Mouse (Mus musculus) hindbrain, postnatal 0 days (tissue): ENCODE results near the gene Fam90a1b. TPM values are rescaled to one million over a fixed set of nuclear protein-coding genes. Genes with fewer than 3 reads are reported as not detected.

Experiments
- ATAC-seq: fragments of 200-750 bp; cut with Nextera tagmentation; 2 replicates; pipeline ENCODE4 v1.8.0; 2017; ENCODE audit warnings: mild to moderate bottlenecking, moderate TSS enrichment, moderate library complexity
- DNase-seq: peaks from one replicate; pipeline ENCODE4 v3.0.0-alpha.2; 2015; ENCODE audit warnings: low spot score
- H3K27ac ChIP-seq: fragments of 300-500 bp; sonication (generic); 2 replicates; pipeline ENCODE4 v1.5.1; 2014; ENCODE audit warnings: mild to moderate bottlenecking
- H3K27me3 ChIP-seq: fragments of 300-500 bp; sonication (generic); 2 replicates; pipeline ENCODE4 v1.6.1; 2014; ENCODE audit warnings: low read length, mixed read lengths; ENCODE audit not compliant: insufficient read depth
- H3K36me3 ChIP-seq: fragments of 300-500 bp; sonication (generic); 2 replicates; pipeline ENCODE4 v1.6.1; 2014; ENCODE audit warnings: low read length, mixed read lengths; ENCODE audit not compliant: insufficient read depth
- H3K4me1 ChIP-seq: fragments of 300-500 bp; sonication (generic); 2 replicates; pipeline ENCODE4 v1.6.1; 2014; ENCODE audit warnings: antibody characterized with exemption, low read length, mixed read lengths; ENCODE audit not compliant: insufficient read depth
- H3K4me2 ChIP-seq: fragments of 300-500 bp; sonication (generic); 2 replicates; pipeline ENCODE4 v1.6.1; 2014; ENCODE audit warnings: low read depth, mild to moderate bottlenecking, low read length, moderate library complexity, mixed read lengths
- H3K4me3 ChIP-seq: fragments of 300-500 bp; sonication (generic); 2 replicates; pipeline ENCODE4 v1.5.1; 2014; ENCODE audit warnings: low read length
- H3K9ac ChIP-seq: fragments of 300-500 bp; sonication (generic); replicated peaks from 2 replicates; pipeline ENCODE4 v1.6.1; 2014; ENCODE audit warnings: mild to moderate bottlenecking, low read length, moderate library complexity, mixed read lengths
- H3K9me3 ChIP-seq: fragments of 300-500 bp; sonication (generic); 2 replicates; pipeline ENCODE4 v1.6.1; 2016; ENCODE audit warnings: low read length, mixed read lengths
- CTCF ChIP-seq: IDR thresholded peaks from 2 replicates; pipeline ENCODE4 v1.5.1; 2016; ENCODE audit warnings: antibody characterized with exemption, control low read depth, low read depth
- WGBS: fragments of 180-500 bp; shearing (Covaris S2); extraction: QIAGEN DNeasy Blood & Tissue Kit; methylation state at CpG from one replicate; pipeline ENCODE4 v1.1.7; 2014; 5-methylcytosine and 5-hydroxymethylcytosine counted together
- microRNA-seq, 2 experiments: library from miRNA; unstranded; fragments of <30 nt; microRNA quantifications; one replicate each; pipeline ENCODE4; 2016
- polyA plus RNA-seq: library from polyadenylated mRNA; unstranded; fragments of >200 nt; fragmentation: Nextera tagmentation; extraction: Ambion mirVana; gene quantifications from 2 replicates; pipeline ENCODE4 v1.2.1, GENCODE M21; 2015
- total RNA-seq: library from RNA; depleted of rRNA; stranded (reverse); fragments of >200 nt; gene quantifications from 2 replicates; pipeline ENCODE4 v1.2.3, GENCODE M21; 2014; rRNA removed

The Fam90a1b gene
- total and polyA plus RNA-seq, 2 experiments from 2014 or later: 0.26 to 0.37 TPM

DNA sequence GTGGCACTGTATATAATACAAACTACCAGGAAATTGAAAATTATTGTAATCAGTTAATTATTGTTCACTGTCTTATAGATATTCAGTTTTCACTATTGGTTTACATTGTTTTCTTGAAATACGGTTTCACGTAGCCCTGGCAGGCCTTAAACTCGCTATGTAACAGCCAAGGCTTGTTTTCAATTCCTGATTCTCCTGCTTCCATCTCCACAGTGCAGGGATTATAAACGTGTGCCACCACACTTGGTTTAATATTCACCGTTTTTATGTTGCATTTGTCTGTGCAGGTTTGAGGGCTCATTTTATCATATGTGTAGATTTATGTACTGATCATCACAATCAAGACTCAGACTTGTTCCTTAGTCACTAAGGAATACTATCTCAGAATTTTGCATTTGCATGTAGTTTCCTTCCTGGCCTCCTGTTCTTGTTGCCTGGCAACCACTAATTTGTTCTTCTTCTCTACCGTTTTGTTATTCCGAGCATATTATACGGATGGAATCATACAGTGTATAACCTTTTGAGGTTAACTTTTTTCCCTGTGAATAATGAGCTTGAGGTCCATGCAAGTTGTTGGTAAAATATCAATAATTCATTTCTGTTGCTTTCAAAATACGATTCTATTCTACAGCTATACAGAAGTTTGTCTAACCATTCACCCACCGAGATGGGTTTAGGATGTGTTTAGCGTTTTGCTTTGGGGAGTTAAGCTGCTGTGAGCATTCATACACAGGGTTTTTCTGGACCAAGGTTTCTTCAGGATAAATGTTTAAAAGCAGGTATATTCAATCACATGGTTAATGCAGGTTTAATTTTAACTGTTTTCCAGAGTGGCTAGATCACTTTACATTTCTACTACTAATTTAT is 45.3 kb downstream of the Fam90a1b start:
- Histone ChIP-seq H3K4me1 (no peaks in the 10 kb centered on the region), H3K36me3 (no peaks in the 10 kb centered on the region), H3K4me2 (no peak overlapping the region), H3K4me3 (no peak overlapping the region), H3K27ac (no peak overlapping the region), H3K9me3 (no peaks in the 10 kb centered on the region), H3K9ac (no peak overlapping the region), H3K27me3 (peaks cover under 1% of the 10 kb centered on the region; the same call in 1 of the 2 replicates)
- peak; percentile 53; the same call in 1 of the 2 replicates for ATAC-seq
- 51% methylated on average over 11 of the region's 11 CpGs for WGBS
- DNase-seq: peak; percentile 40
- no peak for TF ChIP-seq CTCF

Small RNA genes within 50 kb of the gene (microRNA-seq; reads per million reads assigned to microRNA genes)
- gene Gm44477: 0 reads per million in 2 experiments

Other genes with a start within 250 kb of the Fam90a1b start
- gene Zfx, start 243.1 kb downstream of the Fam90a1b start, total RNA-seq: 24.2 and 27.9 TPM in 2 replicates
- 19.0 and 20.2 TPM in 2 replicates for gene Zfx, start 243.1 kb downstream of the Fam90a1b start, polyA plus RNA-seq
- 179 and 196 TPM in 2 replicates for gene Eif2s3x, start 153.9 kb downstream of the Fam90a1b start, total RNA-seq
- gene Eif2s3x, start 153.9 kb downstream of the Fam90a1b start, polyA plus RNA-seq: 55.5 and 88.1 TPM in 2 replicates
- 21.7 and 26.5 TPM in 2 replicates for gene Klhl15, start 132.2 kb downstream of the Fam90a1b start, total RNA-seq
- 8.6 and 8.7 TPM in 2 replicates for gene Klhl15, start 132.2 kb downstream of the Fam90a1b start, polyA plus RNA-seq
- gene Apoo, start 340 bp upstream of the Fam90a1b start, total RNA-seq: 58.0 and 59.9 TPM in 2 replicates
- 175 and 176 TPM in 2 replicates for gene Apoo, start 340 bp upstream of the Fam90a1b start, polyA plus RNA-seq
- gene Maged1, start 175.4 kb upstream of the Fam90a1b start, total RNA-seq: 1,122 and 1,196 TPM in 2 replicates
- 768 and 814 TPM in 2 replicates for gene Maged1, start 175.4 kb upstream of the Fam90a1b start, polyA plus RNA-seq